Mouse (Mus musculus) stomach, postnatal 0 days (tissue): ENCODE results near the gene Mad1l1. TPM values are rescaled to one million over a fixed set of nuclear protein-coding genes. Genes with fewer than 3 reads are reported as not detected.

Experiments used
- ATAC-seq: fragments of 200-750 bp; cut with Nextera tagmentation; 2 replicates; pipeline ENCODE4 v1.8.0; 2017; ENCODE audit not compliant: low FRiP score, low TSS enrichment
- DNase-seq: peaks from one replicate; pipeline ENCODE4 v3.0.0-alpha.2; 2016; ENCODE audit warnings: low spot score
- H3K27ac ChIP-seq: fragments of 300-500 bp; sonication (generic); replicated peaks from 2 replicates; pipeline ENCODE4 v1.5.1; 2014; ENCODE audit warnings: mild to moderate bottlenecking, control low read depth
- H3K27me3 ChIP-seq: fragments of 300-500 bp; sonication (generic); 2 replicates; pipeline ENCODE4 v1.6.1; 2014; ENCODE audit warnings: low read length; ENCODE audit not compliant: control insufficient read depth, insufficient read depth
- H3K36me3 ChIP-seq: fragments of 300-500 bp; sonication (generic); 2 replicates; pipeline ENCODE4 v1.6.1; 2014; ENCODE audit warnings: low read length, mixed read lengths; ENCODE audit not compliant: control insufficient read depth, insufficient read depth
- H3K4me1 ChIP-seq: fragments of 300-500 bp; sonication (generic); replicated peaks from 2 replicates; pipeline ENCODE4 v1.6.1; 2014; ENCODE audit warnings: antibody characterized with exemption; ENCODE audit not compliant: control insufficient read depth, insufficient read depth
- H3K4me2 ChIP-seq: fragments of 300-500 bp; sonication (generic); replicated peaks from 2 replicates; pipeline ENCODE4 v1.6.1; 2014; ENCODE audit warnings: low read depth, mild to moderate bottlenecking, control low read depth, moderate library complexity
- H3K4me3 ChIP-seq: fragments of 300-500 bp; sonication (generic); 2 replicates; pipeline ENCODE4 v1.5.1; 2014; ENCODE audit warnings: low read depth, low read length, control low read depth
- H3K9ac ChIP-seq: fragments of 300-500 bp; sonication (generic); 2 replicates; pipeline ENCODE4 v1.6.1; 2014; ENCODE audit warnings: mild to moderate bottlenecking, low read length, control low read depth, mixed read lengths
- H3K9me3 ChIP-seq: fragments of 300-500 bp; sonication (generic); 2 replicates; pipeline ENCODE4 v1.6.1; 2016; ENCODE audit warnings: low read length; ENCODE audit not compliant: control insufficient read depth
- CTCF ChIP-seq: IDR thresholded peaks from 2 replicates; pipeline ENCODE4 v1.5.1; 2016; ENCODE audit warnings: antibody characterized with exemption, low read depth, mild to moderate bottlenecking, moderate library complexity
- EP300 ChIP-seq: optimal IDR thresholded peaks from 2 replicates; pipeline ENCODE3; 2016; ENCODE audit warnings: antibody characterized with exemption
- WGBS: fragments of 180-500 bp; shearing (Covaris S2); extraction: QIAGEN DNeasy Blood & Tissue Kit; methylation state at CpG from one replicate; pipeline ENCODE4 v1.1.7; 2014; 5-methylcytosine and 5-hydroxymethylcytosine counted together
- polyA plus RNA-seq: library from polyadenylated mRNA; unstranded; fragments of >200 nt; fragmentation: Nextera tagmentation; extraction: Ambion mirVana; gene quantifications from 2 replicates; pipeline ENCODE4 v1.2.1, GENCODE M21; 2015

Mad1l1 gene
- polyA plus RNA-seq, 1 experiment from 2014 or later: 14.2 TPM

- ATAC-seq: no peak
- Histone ChIP-seq H3K4me1 (no peaks in the 10 kb centered on the region), H3K4me3 (no peak overlapping the region), H3K4me2 (no peak overlapping the region), H3K9me3 (no peaks in the 10 kb centered on the region), H3K27me3 (no peaks in the 10 kb centered on the region), H3K9ac (no peak overlapping the region), H3K27ac (no peak overlapping the region), H3K36me3 (no peaks in the 10 kb centered on the region)
- TF ChIP-seq CTCF (no peak), EP300 (no peak)
- DNase-seq: no peak
- WGBS: 82% methylated on average over 9 of the region's 9 CpGs
Measured at GRCm38 (mm10) chr5:139979371-139979770, 342.0 kb downstream of the Mad1l1 start.

GRCm38 (mm10) chr5:139978525-139979276 lies 342.7 kb downstream of the Mad1l1 start:
- ATAC-seq (no peak), DNase-seq (peak; percentile 44)
- Histone ChIP-seq H3K4me1 (no peaks in the 10 kb centered on the region), H3K4me3 (no peak overlapping the region), H3K27ac (no peak overlapping the region), H3K9ac (no peak overlapping the region), H3K4me2 (no peak overlapping the region), H3K27me3 (no peaks in the 10 kb centered on the region), H3K36me3 (no peaks in the 10 kb centered on the region), H3K9me3 (no peaks in the 10 kb centered on the region)
- TF ChIP-seq EP300 (no peak), CTCF (no peak)
- WGBS: 3% methylated on average over 13 of the region's 13 CpGs

GRCm38 (mm10) chr5:139977476-139977875 lies 343.9 kb downstream of the Mad1l1 start:
- no peak for DNase-seq
- no peaks in the 10 kb centered on the region for H3K9me3 ChIP-seq
- no peak for ATAC-seq
- H3K27me3 ChIP-seq: no peaks in the 10 kb centered on the region
- no peak overlapping the region for H3K9ac ChIP-seq
- no peak overlapping the region for H3K4me3 ChIP-seq
- WGBS: 25% methylated on average over 8 of the region's 8 CpGs
- no peak overlapping the region for H3K27ac ChIP-seq
- TF ChIP-seq CTCF (no peak), EP300 (no peak)
- H3K36me3 ChIP-seq: no peaks in the 10 kb centered on the region
- no peak overlapping the region for H3K4me2 ChIP-seq
- H3K4me1 ChIP-seq: no peaks in the 10 kb centered on the region

DNA sequence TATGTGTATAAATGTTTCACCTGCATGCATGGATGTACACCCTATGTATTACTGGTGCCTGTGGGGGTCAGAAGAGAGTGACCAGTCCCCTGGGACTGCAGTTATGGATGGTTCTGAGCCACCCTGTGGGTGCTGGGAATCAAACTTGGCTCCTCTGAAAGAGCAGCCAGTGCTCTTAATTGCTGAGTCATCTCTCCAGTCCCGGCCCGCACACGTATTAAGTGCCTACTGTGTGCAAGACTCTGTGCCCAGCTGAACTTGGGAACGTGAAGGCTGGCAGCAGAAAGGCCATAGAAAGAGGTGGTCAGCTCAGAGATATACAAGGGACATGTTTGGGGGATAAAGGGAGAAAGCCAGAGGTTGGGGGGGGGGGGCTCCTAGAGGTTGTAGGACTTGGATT lies 344.8 kb downstream of the Mad1l1 start:
- no peak for ATAC-seq
- Histone ChIP-seq H3K4me1 (no peaks in the 10 kb centered on the region), H3K27me3 (no peaks in the 10 kb centered on the region), H3K4me2 (no peak overlapping the region), H3K4me3 (no peak overlapping the region), H3K36me3 (no peaks in the 10 kb centered on the region), H3K27ac (no peak overlapping the region), H3K9ac (no peak overlapping the region), H3K9me3 (no peaks in the 10 kb centered on the region)
- 77% methylated on average over 4 of the region's 4 CpGs for WGBS
- TF ChIP-seq CTCF (no peak), EP300 (no peak)
- no peak for DNase-seq

- WGBS: 29% methylated on average over 12 of the region's 12 CpGs
- H3K4me2 ChIP-seq: no peak overlapping the region
- H3K4me1 ChIP-seq: no peaks in the 10 kb centered on the region
- no peaks in the 10 kb centered on the region for H3K27me3 ChIP-seq
- ATAC-seq (peak; percentile 31; the same call in 1 of the 2 replicates), DNase-seq (peak; percentile 34)
- TF ChIP-seq EP300: no peak
- peak; percentile 68 for TF ChIP-seq CTCF
- H3K9ac ChIP-seq: no peak overlapping the region
- no peak overlapping the region for H3K27ac ChIP-seq
- H3K36me3 ChIP-seq: no peaks in the 10 kb centered on the region
- H3K9me3 ChIP-seq: no peaks in the 10 kb centered on the region
- no peak overlapping the region for H3K4me3 ChIP-seq
Measured at GRCm38 (mm10) chr5:139970186-139970631, 351.1 kb downstream of the Mad1l1 start.

DNA sequence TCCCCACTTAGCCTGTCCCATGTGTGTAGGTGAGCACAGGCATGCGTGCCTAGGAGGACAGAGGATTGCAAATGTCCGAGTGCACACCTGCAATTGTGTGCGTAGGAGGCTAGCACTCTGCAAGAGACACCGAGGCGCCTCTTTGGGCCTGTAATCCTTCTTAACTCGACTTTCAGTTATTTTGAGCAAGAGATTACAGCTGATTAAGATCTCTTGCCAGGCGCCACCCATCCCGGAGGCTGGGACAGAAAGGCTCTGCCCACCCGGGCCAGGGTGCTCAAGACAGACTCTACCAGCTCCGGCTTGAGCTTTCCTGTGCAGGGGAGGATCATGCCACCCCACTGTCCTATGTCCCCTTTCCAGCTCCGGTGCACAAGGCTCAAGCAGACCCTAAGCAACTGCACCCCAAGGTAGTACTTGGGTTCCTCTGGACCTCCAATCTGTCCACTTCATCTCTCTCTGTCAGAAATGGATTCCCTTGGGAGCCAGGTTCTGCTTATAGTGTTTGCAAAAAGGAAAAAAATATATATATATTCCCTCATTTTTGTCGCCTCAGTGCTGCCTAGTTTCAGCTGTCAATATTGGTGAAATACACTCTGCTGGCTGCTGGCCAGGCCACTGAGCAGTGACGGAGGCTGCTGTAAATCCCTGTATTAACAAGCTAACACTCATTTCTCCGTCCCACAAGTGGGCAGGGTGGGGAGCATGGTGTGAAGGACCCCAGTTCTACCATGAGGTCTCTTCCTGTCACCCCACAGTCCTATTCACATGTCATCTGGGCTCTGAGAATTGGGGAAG lies 352.0 kb downstream of the Mad1l1 start:
- TF ChIP-seq EP300 (no peak), CTCF (no peak)
- no peaks in the 10 kb centered on the region for H3K9me3 ChIP-seq
- no peak overlapping the region for H3K9ac ChIP-seq
- 60% methylated on average over 14 of the region's 14 CpGs for WGBS
- H3K27me3 ChIP-seq: no peaks in the 10 kb centered on the region
- H3K4me2 ChIP-seq: no peak overlapping the region
- H3K4me3 ChIP-seq: no peak overlapping the region
- no peaks in the 10 kb centered on the region for H3K36me3 ChIP-seq
- no peak overlapping the region for H3K27ac ChIP-seq
- ATAC-seq (no peak), DNase-seq (no peak)
- H3K4me1 ChIP-seq: no peaks in the 10 kb centered on the region
